Mouse (Mus musculus) spleen, embryonic (tissue): Measurements from ENCODE around the gene Olfr519.

Source experiments
- CTCF ChIA-PET: fragments of 350-600 bp; sonication (Branson Sonifier 250); formaldehyde crosslinking; loops from one replicate; lab custom pipeline; 2022; lab: Charles Lee

Olfr519 gene

DNA sequence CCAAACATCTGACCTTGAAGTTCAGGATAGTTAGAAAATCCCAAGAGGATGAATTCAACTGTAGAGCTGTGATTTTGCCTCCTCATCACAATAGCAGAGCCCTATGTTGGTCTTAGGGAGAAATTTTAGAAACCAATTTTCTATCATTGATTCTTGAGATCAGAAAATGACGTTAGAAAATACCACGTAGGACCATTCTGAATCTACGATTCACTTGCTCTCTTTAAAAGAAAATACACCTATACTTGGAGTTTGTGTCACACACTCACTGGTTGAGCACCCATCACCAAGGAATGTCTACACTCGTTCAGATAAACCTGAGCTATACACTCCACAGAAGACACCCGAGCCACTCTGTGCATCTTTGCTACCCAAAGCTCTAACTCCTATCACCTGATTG, at the start of gene Olfr519:
Olfr519 (minus strand) TSS at position 101 of the 400 bp plus-strand sequence.
- CTCF ChIA-PET: no interaction called here

DNA sequence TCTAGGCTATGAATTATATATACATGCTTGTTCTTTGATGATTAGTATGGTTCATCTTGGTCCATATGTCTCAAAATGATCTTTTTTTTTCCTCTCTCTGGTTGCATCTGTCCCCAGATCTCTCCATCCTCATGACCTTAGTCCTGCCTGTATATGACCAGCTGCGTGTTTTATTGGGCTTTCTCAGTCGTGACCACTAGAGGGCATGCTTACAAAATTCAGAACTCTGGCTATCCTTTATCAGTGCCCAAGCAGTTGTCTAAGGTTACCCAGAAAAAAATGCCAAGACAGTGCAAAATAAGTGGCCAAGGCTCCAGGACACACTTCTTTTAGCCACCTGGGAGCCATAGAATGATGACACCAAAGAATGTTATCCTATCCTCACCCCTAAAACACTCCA, 49.8 kb upstream of the Olfr519 start:
- CTCF ChIA-PET: no interaction called here

DNA sequence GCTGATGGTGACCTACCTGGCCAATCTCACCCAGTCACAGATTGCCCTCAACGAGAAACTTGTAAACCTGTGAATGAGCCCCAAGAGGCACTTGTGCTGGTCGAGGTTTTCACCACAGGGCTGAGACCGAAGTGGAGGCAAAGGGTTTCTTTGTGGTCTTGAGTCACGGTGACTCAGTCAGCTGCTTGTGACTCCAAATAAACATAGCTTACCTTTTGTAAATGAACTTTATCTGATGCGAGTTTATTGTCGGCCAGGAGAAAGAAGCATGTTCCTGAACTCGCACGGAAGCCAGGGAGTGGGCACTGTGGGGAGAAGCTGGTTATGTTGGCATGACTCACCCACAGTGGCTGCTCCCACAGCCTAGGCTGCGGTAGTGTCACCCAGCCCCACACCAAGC, 47.2 kb upstream of the Olfr519 start:
- CTCF ChIA-PET: interaction anchor here (0.7 kb wide), 1 partner anchor 11 kb away, joined by 3 read pairs; no protein-coding TSS in a partner anchor

DNA sequence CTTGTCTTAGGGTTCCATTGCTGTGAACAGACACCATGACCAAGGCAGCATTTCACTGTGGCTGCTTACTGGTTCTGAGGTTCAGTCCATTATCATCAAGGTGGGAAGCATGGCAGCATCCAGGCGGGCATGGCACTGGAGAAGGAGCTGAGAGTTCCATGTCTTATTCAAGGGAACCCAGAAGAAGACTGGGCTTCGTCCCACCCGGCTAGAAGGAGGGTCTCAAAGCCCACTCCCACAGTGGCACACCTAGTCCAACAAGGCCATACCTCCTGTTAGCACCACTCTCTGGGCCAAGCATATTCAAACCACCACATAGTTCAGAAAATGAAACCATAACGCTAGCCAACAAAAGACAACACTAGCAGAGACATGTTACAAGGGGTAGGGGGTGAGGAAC, 42.4 kb upstream of the Olfr519 start:
- CTCF ChIA-PET: no interaction called here

DNA sequence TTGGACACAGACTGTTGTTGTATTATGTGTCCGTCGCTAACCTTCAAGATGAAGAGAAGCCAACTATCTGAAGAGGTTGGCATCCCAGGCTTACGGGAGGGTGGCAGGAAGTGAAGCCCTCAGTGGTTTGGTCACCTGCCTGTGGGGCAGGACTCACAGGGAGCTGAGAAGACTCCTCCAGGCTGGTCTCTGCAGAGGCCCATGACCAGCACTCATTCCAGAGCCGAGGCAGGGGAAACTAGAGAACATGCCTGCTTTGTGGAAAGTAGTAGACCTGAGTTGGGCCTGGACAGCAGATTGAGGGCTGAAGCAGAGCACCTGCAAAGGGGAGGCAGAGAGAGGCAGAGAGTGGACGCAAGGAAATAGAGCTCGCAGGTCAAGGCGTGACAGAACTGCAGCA, 41.2 kb upstream of the Olfr519 start:
- CTCF ChIA-PET: no interaction called here

DNA sequence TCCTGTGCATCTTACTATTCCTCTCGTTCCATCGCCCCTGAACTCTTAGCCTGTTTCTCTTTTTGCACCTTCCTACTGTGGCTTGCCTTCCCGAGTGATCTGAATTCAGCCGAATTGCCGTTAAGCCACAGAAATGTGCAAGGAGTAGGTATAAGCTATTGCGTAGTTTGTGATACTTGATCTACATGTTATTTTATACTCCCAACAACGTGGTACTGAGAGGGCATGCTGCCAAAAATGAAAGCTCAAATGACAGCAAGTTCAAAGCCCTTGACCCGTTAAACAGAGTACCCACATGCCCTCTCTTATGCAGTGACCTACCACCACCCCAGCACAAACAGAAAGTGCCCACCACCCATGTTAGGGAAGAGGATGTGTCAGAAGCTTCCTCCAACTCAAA, 40.6 kb upstream of the Olfr519 start:
- CTCF ChIA-PET: no interaction called here

DNA sequence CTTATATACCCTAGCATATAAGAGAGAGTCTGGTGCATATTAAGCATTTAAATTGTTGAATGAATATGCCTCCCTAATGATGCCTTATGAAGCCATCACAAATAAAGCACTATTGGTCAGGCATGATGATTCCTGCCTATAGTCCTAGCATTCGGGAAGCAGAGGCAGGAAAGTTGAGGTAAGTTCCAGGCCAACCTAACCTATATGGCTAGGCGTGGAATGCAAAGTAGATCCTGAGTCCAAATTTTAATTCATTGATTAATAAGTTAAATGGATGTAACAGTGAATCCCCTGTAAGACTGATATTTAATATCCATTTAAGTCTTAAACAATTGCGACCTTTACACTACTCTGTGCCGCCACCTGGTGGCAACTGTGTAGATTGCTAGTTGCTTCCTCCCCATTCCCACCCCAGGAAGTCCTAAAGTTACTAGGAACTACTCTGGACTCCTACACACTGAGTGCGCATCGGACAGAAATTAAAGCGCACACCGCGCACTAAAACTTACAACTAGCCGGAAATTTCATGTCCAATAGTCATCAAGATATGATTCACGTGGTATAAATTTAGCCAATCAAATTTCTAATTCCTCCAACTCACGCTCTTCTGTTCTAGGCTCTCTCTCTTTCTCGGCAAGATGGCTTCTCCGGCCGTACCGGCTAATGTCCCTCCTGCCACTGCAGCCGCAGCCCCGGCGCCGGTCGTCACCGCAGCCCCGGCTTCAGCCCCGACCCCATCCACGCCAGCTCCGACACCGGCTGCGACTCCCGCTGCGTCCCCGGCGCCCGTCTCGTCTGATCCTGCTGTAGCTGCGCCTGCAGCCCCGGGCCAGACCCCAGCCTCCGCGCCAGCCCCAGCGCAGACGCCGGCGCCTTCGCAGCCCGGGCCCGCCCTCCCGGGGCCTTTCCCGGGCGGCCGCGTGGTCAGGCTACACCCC, 39.8 kb upstream of the Olfr519 start, which contains the start of gene Eif3f:
Eif3f (plus strand) TSS at position 624 of the 938 bp plus-strand sequence.
- CTCF ChIA-PET: no interaction called here

DNA sequence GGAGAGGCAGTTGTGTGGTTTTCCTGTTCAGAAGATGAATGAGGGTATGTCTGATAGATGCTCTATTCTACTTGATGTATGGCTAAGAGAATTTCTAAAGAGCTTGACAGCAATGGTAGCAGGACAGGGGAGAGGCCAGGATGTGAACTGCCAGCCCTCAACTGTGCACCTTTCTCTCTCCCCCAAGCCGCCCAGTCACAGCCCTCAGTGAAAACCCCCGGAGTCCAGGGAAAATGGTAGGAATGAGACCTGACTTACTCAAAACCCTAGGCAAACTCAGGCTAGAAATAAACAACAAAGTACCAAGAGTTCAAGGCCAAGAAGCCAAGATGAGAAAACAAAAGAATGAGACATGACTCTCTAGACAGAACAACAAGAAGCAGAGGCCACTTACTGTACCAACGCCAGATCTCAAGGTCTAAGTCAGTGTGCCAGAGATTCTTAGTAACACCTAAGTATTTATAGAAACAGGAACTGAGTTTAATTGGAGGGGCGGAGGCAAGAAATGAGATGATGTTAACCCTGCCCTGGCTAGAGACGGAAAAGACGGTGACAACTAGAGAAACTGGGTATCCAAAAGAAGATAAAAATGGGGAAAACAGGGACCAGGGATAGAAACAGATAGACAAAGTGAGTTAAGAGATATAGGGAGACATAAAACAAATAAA, 35.6 kb upstream of the Olfr519 start, which contains the start of gene Nlrp10:
Nlrp10 (minus strand) TSS at position 453 of the 668 bp plus-strand sequence.
- CTCF ChIA-PET: interaction anchor here (0.6 kb wide), 1 partner anchor 11 kb away, joined by 3 read pairs; no protein-coding TSS in a partner anchor

DNA sequence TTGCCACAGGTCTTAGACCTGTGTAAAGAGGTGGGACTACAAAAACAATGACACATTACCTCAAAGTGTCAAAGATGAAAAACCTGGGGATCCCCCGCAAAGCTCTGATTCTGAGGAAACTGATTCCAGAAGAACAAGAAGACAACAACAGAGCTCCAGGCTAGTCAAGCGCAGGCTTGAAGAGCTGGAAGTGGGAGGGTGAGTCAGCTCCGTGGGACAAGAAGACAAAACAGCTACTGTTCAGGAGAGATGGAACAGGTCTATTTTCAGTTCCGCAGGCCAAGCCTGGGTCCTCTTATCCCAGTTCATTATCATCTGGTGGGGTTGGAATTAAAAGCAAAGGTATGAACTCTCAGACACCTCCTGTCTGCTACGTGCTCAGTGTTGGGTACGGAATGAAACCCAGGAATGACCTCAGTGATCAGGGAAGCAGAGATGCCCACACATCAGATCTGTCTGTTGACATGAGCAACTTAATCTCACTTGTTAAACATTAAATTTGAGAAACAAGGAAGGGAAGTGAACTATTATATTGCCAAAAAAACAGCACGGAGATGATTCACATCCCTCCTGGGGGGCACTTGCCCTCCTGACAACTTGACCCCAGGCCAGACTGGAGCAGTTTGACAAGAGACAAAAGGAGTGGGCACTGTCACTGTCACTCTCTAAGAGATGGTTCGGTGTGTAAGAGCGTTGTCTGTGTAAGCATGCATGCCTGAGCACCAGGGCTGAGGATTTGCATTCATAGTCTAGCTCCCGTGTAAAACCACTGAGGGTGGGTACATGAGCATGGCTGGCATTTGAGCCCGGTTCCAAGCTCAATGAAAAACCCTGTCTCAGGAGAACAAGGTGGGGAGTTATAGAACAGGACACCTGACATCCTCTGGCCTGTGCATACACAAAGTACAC, 34.3 kb upstream of the Olfr519 start:
- CTCF ChIA-PET: no interaction called here

DNA sequence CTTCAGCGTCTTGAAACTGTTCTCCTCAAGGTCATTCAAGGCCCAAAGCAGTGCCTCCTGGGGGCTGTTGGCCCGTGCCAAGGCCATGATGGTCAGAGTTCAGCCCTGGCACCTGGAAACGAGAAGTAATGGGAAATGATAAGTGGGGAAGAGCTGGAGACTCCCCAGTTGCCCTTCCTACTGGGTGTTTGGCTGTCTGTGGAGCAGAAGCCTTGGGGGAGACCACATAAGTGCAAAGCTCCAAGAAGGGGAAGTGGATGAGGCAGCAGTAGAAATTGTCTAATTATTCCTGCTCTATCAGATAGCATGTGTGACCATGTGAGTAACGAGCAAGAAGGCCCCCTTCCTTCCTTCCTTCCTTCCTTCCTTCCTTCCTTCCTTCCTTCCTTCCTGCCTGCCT, 32.8 kb upstream of the Olfr519 start:
- CTCF ChIA-PET: no interaction called here

DNA sequence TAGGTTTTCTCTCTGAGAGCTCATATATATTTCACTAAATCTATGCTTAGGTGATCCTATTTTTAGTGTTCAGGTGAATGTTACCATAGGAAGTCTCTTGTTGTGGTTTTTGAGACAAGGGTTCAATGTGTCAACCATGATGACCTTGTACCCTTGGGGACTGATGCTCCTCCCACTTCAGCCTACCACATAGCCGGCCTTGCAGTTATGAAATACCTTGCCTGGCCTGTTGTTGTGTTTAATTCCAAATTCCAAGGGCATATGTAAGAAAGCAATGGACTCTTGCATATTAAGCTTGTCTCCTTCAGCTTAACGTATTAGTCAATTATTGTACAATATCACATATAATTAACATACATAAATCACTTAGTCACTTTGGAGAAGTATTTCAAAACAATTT, 9.7 kb upstream of the Olfr519 start:
- CTCF ChIA-PET: no interaction called here

DNA sequence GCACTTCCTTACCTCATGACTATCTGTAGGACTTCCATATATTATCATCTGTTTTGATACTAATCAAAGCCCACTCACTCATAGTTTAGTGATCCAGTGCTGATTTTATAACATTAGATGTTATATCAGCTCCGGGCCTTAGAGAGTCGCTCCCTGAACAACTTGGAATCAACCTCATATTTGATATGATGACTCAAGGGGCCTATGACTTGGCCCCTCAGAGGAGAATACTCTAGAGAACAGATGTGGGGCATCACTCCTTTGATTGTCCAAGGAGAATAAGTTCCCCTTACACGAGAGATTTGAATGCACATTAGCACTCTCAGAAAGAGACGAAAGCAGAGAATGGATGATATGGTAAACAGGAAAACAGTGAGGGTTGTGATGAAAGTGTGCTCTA, 9.3 kb downstream of the Olfr519 start, which contains the start of gene Olfr518:
Olfr518 (minus strand) TSS at position 101 of the 400 bp plus-strand sequence.
- CTCF ChIA-PET: no interaction called here

DNA sequence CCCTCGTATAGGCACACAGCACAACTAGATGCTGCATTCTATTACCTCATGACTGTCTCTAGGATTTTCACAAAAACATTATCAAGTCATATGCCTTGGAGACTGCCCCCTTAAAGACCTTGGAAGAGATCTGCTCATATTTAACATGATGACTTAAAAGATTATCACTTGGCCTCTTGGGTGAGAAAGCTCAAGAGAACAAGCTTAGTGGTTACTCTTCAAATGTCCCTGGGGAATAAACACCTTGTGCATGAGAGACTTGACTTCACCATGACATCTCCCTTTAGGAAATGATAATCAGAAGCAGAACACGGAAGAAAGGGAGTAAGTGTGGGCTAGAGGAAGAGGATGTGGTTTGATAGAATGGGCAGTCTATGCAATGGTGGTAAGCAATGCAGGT, 21.9 kb downstream of the Olfr519 start, which contains the start of gene Olfr517:
Olfr517 (minus strand) TSS at position 101 of the 400 bp plus-strand sequence.
- CTCF ChIA-PET: no interaction called here

DNA sequence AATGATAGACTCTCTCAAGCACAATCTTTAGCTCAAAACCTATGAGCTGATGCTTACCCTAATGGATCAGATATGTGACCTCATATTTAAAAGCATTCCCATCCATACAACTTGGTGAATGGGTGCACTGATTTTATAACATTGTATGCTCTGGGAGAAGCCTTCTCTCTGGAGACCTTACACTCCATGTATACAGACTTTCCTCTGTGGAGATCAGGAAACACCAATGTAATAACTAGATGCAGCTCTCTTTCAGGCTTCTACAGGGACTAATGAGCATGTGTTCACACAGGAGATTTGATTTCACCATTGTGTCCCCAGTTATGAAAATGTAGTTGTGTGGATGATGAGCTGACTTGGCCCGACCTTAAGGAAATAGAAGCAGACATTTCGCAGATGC, 43.8 kb downstream of the Olfr519 start, which contains the start of gene Olfr516:
Olfr516 (minus strand) TSS at position 101 of the 400 bp plus-strand sequence.
- CTCF ChIA-PET: no interaction called here
